Mouse (Mus musculus): ENCODE measurements around the gene Slc22a23. TPM values are rescaled to one million over a fixed set of nuclear protein-coding genes. Genes with fewer than 3 reads are reported as not detected.

Slc22a23 gene
- total and polyA plus RNA-seq, 3 experiments = 0.47 to 1.3 (median 0.85) TPM

- Histone ChIP-seq H3K27me3 (replicated peaks) (no peaks in the 10 kb centered on the region), H3K4me2 (ENCODE audit: insufficient read depth, low read depth, poor library complexity, severe bottlenecking) (no peak overlapping the region), H3K9ac (ENCODE audit: insufficient read depth, low read depth) (no peak overlapping the region), H3K4me1 (ENCODE audit: control insufficient read depth in 1 of 2, insufficient read depth in 2 of 2) (no peaks in the 10 kb centered on the region), H3K79me2 (replicated peaks; ENCODE audit: control insufficient read depth, extremely low read depth, insufficient read depth, poor library complexity, severe bottlenecking) (no peaks in the 10 kb centered on the region), H3K27ac (ENCODE audit: insufficient read depth, low read depth) (no peak overlapping the region), H3K4me3 (replicated peaks in 1 of 3; ENCODE audit: low read depth in 2 of 3, low read length in 2 of 3, poor library complexity in 1 of 3) (no peak overlapping the region), H3K9me3 (replicated peaks; ENCODE audit: low read length) (no peaks in the 10 kb centered on the region), H3K36me3 (replicated peaks in 1 of 2; ENCODE audit: control insufficient read depth in 1 of 2, insufficient read depth in 1 of 2, low read length in 1 of 2) (no peaks in the 10 kb centered on the region)
- dilution Hi-C loops (cut with MboI; ENCODE audit: extremely low pct_ligation_motif_present, extremely low pct_unique_long_range_greater_than_20kb, low sequenced_read_pairs) (no loop called here), in situ Hi-C loops (cut with MboI; ENCODE audit: low pct_ligation_motif_present, low pct_unique_long_range_greater_than_20kb, low sequenced_read_pairs) (no loop called here)
- TF ChIP-seq SMC3 (IDR thresholded peaks at IDR 0.05; ENCODE audit: low read depth, low read length) (no peak), USF1 (IDR thresholded peaks at IDR 0.05; ENCODE audit: low read depth, low read length) (no peak), POLR2A (IDR thresholded peaks at IDR 0.05; ENCODE audit: low read depth, low read length) (no peak), CHD2 (IDR thresholded peaks at IDR 0.05; ENCODE audit: low read length) (no peak), SIN3A (IDR thresholded peaks at IDR 0.05; ENCODE audit: low read length) (no peak), ZC3H11A (IDR thresholded peaks at IDR 0.05; ENCODE audit: low read depth, low read length) (no peak), MYC (IDR thresholded peaks at IDR 0.05; ENCODE audit: low read depth, low read length) (no peak), GABPA (IDR thresholded peaks at IDR 0.05; ENCODE audit: insufficient replicate concordance, low read depth, low read length) (no peak)
- no peak for DNase-seq (ENCODE audit: extremely low read depth)
Observed at GRCm38 (mm10) chr13:34304896-34305295, 40.1 kb downstream of the Slc22a23 start.

- H3K27ac ChIP-seq (ENCODE audit: insufficient read depth, low read depth) = no peak overlapping the region
- H3K27me3 ChIP-seq (replicated peaks) = no peaks in the 10 kb centered on the region
- TF ChIP-seq NELFE (IDR thresholded peaks at IDR 0.05; ENCODE audit: low read depth, low read length) = no peak
- no peak for TF ChIP-seq IRF4 (IDR thresholded peaks at IDR 0.05; ENCODE audit: low read depth, low read length)
- TF ChIP-seq ETS1 (conservative IDR thresholded peaks at IDR 0.05; ENCODE audit: low read depth, low read length) = no peak
- no peak for TF ChIP-seq ELF1 (IDR thresholded peaks at IDR 0.05; ENCODE audit: low read depth, low read length)
- no peaks in the 10 kb centered on the region for H3K36me3 ChIP-seq (replicated peaks in 1 of 2; ENCODE audit: control insufficient read depth in 1 of 2, insufficient read depth in 1 of 2, low read length in 1 of 2)
- H3K9ac ChIP-seq (ENCODE audit: insufficient read depth, low read depth) = no peak overlapping the region
- no peaks in the 10 kb centered on the region for H3K9me3 ChIP-seq (replicated peaks; ENCODE audit: low read length)
- dilution Hi-C loops (cut with MboI; ENCODE audit: extremely low pct_ligation_motif_present, extremely low pct_unique_long_range_greater_than_20kb, low sequenced_read_pairs) = no loop called here
- no peak overlapping the region for H3K4me3 ChIP-seq (replicated peaks in 1 of 3; ENCODE audit: low read depth in 2 of 3, low read length in 2 of 3, poor library complexity in 1 of 3)
- H3K4me1 ChIP-seq (ENCODE audit: control insufficient read depth in 1 of 2, insufficient read depth in 2 of 2) = no peaks in the 10 kb centered on the region
- H3K79me2 ChIP-seq (replicated peaks; ENCODE audit: control insufficient read depth, extremely low read depth, insufficient read depth, poor library complexity, severe bottlenecking) = no peaks in the 10 kb centered on the region
- no peak for DNase-seq (ENCODE audit: extremely low read depth)
- no peak overlapping the region for H3K4me2 ChIP-seq (ENCODE audit: insufficient read depth, low read depth, poor library complexity, severe bottlenecking)
- in situ Hi-C loops (cut with MboI; ENCODE audit: low pct_ligation_motif_present, low pct_unique_long_range_greater_than_20kb, low sequenced_read_pairs) = no loop called here
Observed at GRCm38 (mm10) chr13:34303386-34304016, 41.5 kb downstream of the Slc22a23 start.

- dilution Hi-C loops (cut with MboI; ENCODE audit: extremely low pct_ligation_motif_present, extremely low pct_unique_long_range_greater_than_20kb, low sequenced_read_pairs) (no loop called here), in situ Hi-C loops (cut with MboI; ENCODE audit: low pct_ligation_motif_present, low pct_unique_long_range_greater_than_20kb, low sequenced_read_pairs) (no loop called here)
- H3K27me3 ChIP-seq (replicated peaks) = no peaks in the 10 kb centered on the region
- no peak overlapping the region for H3K27ac ChIP-seq (ENCODE audit: insufficient read depth, low read depth)
- H3K4me2 ChIP-seq (ENCODE audit: insufficient read depth, low read depth, poor library complexity, severe bottlenecking) = no peak overlapping the region
- H3K9ac ChIP-seq (ENCODE audit: insufficient read depth, low read depth) = no peak overlapping the region
- no peak for TF ChIP-seq USF2 (conservative IDR thresholded peaks at IDR 0.05; ENCODE audit: low read depth, low read length)
- TF ChIP-seq MXI1 (IDR thresholded peaks at IDR 0.05; ENCODE audit: low read depth, low read length) = no peak
- no peak for TF ChIP-seq MAFK (IDR thresholded peaks at IDR 0.05; ENCODE audit: insufficient replicate concordance, low read length)
- no peak for TF ChIP-seq ZC3H11A (IDR thresholded peaks at IDR 0.05; ENCODE audit: low read depth, low read length)
- no peaks in the 10 kb centered on the region for H3K4me1 ChIP-seq (ENCODE audit: control insufficient read depth in 1 of 2, insufficient read depth in 2 of 2)
- H3K4me3 ChIP-seq (replicated peaks in 1 of 3; ENCODE audit: low read depth in 2 of 3, low read length in 2 of 3, poor library complexity in 1 of 3) = no peak overlapping the region
- H3K79me2 ChIP-seq (replicated peaks; ENCODE audit: control insufficient read depth, extremely low read depth, insufficient read depth, poor library complexity, severe bottlenecking) = no peaks in the 10 kb centered on the region
- H3K9me3 ChIP-seq (replicated peaks; ENCODE audit: low read length) = no peaks in the 10 kb centered on the region
- no peaks in the 10 kb centered on the region for H3K36me3 ChIP-seq (replicated peaks in 1 of 2; ENCODE audit: control insufficient read depth in 1 of 2, insufficient read depth in 1 of 2, low read length in 1 of 2)
- DNase-seq (ENCODE audit: extremely low read depth) = no peak
Observed at GRCm38 (mm10) chr13:34301585-34301984, 43.4 kb downstream of the Slc22a23 start.
